ENCODE assay signal across 15 mouse cellular contexts in genomic region chr4:118017021-118017805, GRCm38 (mm10).
DNase-seq lines count a peak whose midpoint lies in the region; ATAC-seq and TF ChIP-seq lines count a peak whose summit lies in the region.
"Had no signal": no experiment of that assay in that cellular context is flagged by ENCODE, and none has a peak within 500 bp of the region (broad histone marks: within the 10 kb centered on the region; RNA-seq: fewer than 3 reads in every experiment).

No protein-coding gene starts in this region.

- peak; percentile 42; the same call in 1 of the 2 replicates for ATAC-seq in neural tube, embryonic 12.5 days (ENCODE audit: low FRiP score, low read depth)

- 0 out of 2 replicates have a peak, but pooled peaks cover 3% of the 10 kb centered on the region for H3K36me3 ChIP-seq in heart, embryonic 10.5 days
- H3K36me3 ChIP-seq in neural tube, embryonic 12.5 days: no peaks in the 10 kb centered on the region

- no peaks in the 10 kb centered on the region for H3K9me3 ChIP-seq in heart, embryonic 10.5 days
- H3K9me3 ChIP-seq in neural tube, embryonic 12.5 days: no peaks in the 10 kb centered on the region
- H3K9me3 ChIP-seq: limb, embryonic 13.5 days; megakaryocyte, embryonic 14.5 days had no signal

- no peaks in the 10 kb centered on the region for H3K27me3 ChIP-seq in heart, embryonic 10.5 days (ENCODE audit: insufficient read depth, poor library complexity, severe bottlenecking)
- no peaks in the 10 kb centered on the region for H3K27me3 ChIP-seq in neural tube, embryonic 12.5 days (replicated peaks)
- H3K27me3 ChIP-seq: limb, embryonic 13.5 days; megakaryocyte, embryonic 14.5 days had no signal

- TF ChIP-seq POLR2A in embryonic fibroblast, embryonic 13.5 days (IDR thresholded peaks at IDR 0.05; ENCODE audit: low read depth, low read length): no peak

- TF ChIP-seq CTCF in embryonic fibroblast, embryonic 13.5 days (IDR thresholded peaks at IDR 0.05; ENCODE audit: borderline replicate concordance, insufficient read depth, low read length): no peak

- WGBS in heart, embryonic 10.5 days: 82% methylated on average over 16 of the region's 16 CpGs
- WGBS in neural tube, embryonic 12.5 days: 41% methylated on average over 16 of the region's 16 CpGs

- H3K9ac ChIP-seq in neural tube, embryonic 12.5 days: no peak overlapping the region
- H3K9ac ChIP-seq: limb, embryonic 13.5 days had no signal

- no peak overlapping the region for H3K4me3 ChIP-seq in heart, embryonic 10.5 days
- no peak overlapping the region for H3K4me3 ChIP-seq in embryonic fibroblast, embryonic 13.5 days (ENCODE audit: insufficient read depth, low read length)
- H3K4me3 ChIP-seq in neural tube, embryonic 12.5 days: no peak overlapping the region
- H3K4me3 ChIP-seq: limb, embryonic 13.5 days; megakaryocyte, embryonic 14.5 days had no signal

- no peak overlapping the region; the same call in 1 of the 2 replicates for H3K4me2 ChIP-seq in neural tube, embryonic 12.5 days (replicated peaks)
- H3K4me2 ChIP-seq: heart, embryonic 11.5 days; limb, embryonic 13.5 days had no signal

- no peak overlapping the region for H3K27ac ChIP-seq in heart, embryonic 10.5 days
- peak overlapping the region; percentile 75 for H3K27ac ChIP-seq in embryonic fibroblast, embryonic 13.5 days (ENCODE audit: insufficient read depth, low read length)
- no peak overlapping the region for H3K27ac ChIP-seq in neural tube, embryonic 12.5 days
- H3K27ac ChIP-seq: limb, embryonic 13.5 days had no signal

- DNase-seq in heart, postnatal 4 days: peak; percentile 4
- no peak for DNase-seq in heart, embryonic 10.5 days (ENCODE audit: low spot score)
- DNase-seq in 3T3-L1 (ENCODE audit: low read depth, low spot score): peak; percentile 99
- no peak for DNase-seq in cerebellum, adult 9-11 months
- DNase-seq in frontal cortex, postnatal 25 days (ENCODE audit: low spot score in 2 of 2): no peak
- DNase-seq in adrenal gland, adult 2 months: no peak
- DNase-seq: adrenal gland, postnatal 10 days; layer of hippocampus, adult 9-11 months; lung, adult 2 months; thymus, adult 18-20 months had no signal

- H3K4me1 ChIP-seq in heart, embryonic 10.5 days: peaks cover 42% of the 10 kb centered on the region
- H3K4me1 ChIP-seq in embryonic fibroblast, embryonic 13.5 days (ENCODE audit: control insufficient read depth, insufficient read depth, low read length): peaks cover 12% of the 10 kb centered on the region; the same call in 1 of the 2 replicates
- H3K4me1 ChIP-seq in neural tube, embryonic 12.5 days: peaks cover 34% of the 10 kb centered on the region
- H3K4me1 ChIP-seq: megakaryocyte, embryonic 14.5 days had no signal

Comparison
In these comparisons a context has a peak if more than half of its experiments do, and no peak if none do; other contexts are left out.
1. DNase-seq: peak in heart, postnatal 4 days (single experiment) and 3T3-L1 (single experiment); none in heart, embryonic 10.5 days (single experiment), cerebellum, adult 9-11 months (single experiment), frontal cortex, postnatal 25 days (0 of 2) and adrenal gland, adult 2 months (single experiment).